Mouse (Mus musculus) kidney, adult 2 months (tissue): ENCODE data around the gene Cfap54.

ENCODE experiments used
- CTCF ChIP-seq: fragments of 200-500 bp; conservative IDR thresholded peaks from 2 replicates; pipeline ENCODE4 v1.5.1; 2011; ENCODE audit warnings: low read depth, mild to moderate bottlenecking, control low read depth, low read length, moderate library complexity, mixed read lengths; ENCODE audit not compliant: insufficient read depth, insufficient read length
- POLR2A ChIP-seq: fragments of 200-500 bp; IDR thresholded peaks from one replicate; pipeline ENCODE4 v1.6.1; 2011; ENCODE audit warnings: low read depth, low read length, control low read depth

GRCm38 (mm10) chr10:92782691-92783090 lies 298.7 kb downstream of the Cfap54 start:
- TF ChIP-seq CTCF (no peak), POLR2A (no peak)
